Mouse (Mus musculus): ENCODE results near the gene Tln2. TPM values are rescaled to one million over a fixed set of nuclear protein-coding genes. Genes with fewer than 3 reads are reported as not detected.
A peak's percentile ranks its signal among the peaks of the same experiment; 100 is the strongest.

The Tln2 gene
- polyA plus RNA-seq, 1 experiment from 2014 or later = 46.3 TPM

DNA sequence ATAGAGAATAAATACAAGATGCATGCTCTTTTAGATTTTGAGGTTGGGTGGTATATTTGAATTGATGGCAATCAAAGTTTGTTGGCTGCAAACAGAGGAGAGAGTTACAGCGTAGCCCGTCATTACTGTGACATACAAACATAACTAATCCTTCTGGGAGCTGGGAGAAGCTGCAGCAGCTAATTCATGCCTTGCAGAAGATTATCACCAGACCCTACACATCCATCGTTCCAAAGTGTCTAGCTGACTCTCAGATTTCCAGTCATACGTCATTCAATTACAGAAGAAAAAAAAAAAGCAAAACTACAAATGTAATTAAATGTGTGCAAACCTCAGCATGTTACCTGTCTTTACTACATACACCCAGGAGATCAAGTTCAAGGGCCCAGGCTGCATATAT, 372.3 kb downstream of the Tln2 start:
- H3K36me3 ChIP-seq (ENCODE audit: control insufficient read depth, insufficient read depth, low read length) = no peaks in the 10 kb centered on the region
- H3K9ac ChIP-seq (ENCODE audit: low read depth, low read length) = no peak overlapping the region
- DNase-seq (ENCODE audit: low spot score) = peak; percentile 62
- no peak overlapping the region for H3K4me3 ChIP-seq (ENCODE audit: low read depth, low read length)
- H3K27me3 ChIP-seq (replicated peaks; ENCODE audit: control insufficient read depth, insufficient read depth, low read length) = no peaks in the 10 kb centered on the region
- WGBS = 35% methylated on average over 4 of the region's 4 CpGs
- peaks cover 10% of the 10 kb centered on the region for H3K4me1 ChIP-seq (ENCODE audit: control insufficient read depth, insufficient read depth, low read length)
- H3K27ac ChIP-seq (replicated peaks; ENCODE audit: low read depth, low read length) = no peak overlapping the region
- H3K9me3 ChIP-seq (ENCODE audit: control insufficient read depth, low read length) = no peaks in the 10 kb centered on the region
- H3K4me2 ChIP-seq (ENCODE audit: low read depth, low read length) = no peak overlapping the region
- ATAC-seq (ENCODE audit: low read depth) = 0 out of 2 replicates have a peak, but pooled peaks have one; percentile 42

DNA sequence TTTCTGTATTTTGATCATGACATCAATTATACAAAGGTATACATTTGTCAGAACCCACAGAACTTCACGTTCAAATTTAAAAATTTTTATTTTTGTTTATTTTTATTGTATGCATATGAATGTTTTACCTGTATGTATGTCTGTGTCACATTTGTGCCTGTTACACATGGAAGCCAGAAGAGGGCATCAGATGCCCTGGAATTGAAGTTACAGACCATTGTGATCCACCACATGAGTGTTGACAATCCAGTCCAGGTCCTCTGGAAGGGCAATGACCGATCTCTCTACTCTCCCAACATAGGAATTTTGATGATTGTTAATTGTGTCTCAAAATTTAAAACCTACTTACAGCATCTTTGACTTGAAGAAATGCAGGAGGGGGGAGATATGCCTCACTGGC, 374.9 kb downstream of the Tln2 start:
- H3K9me3 ChIP-seq (ENCODE audit: control insufficient read depth, low read length) = no peaks in the 10 kb centered on the region
- no peaks in the 10 kb centered on the region for H3K36me3 ChIP-seq (ENCODE audit: control insufficient read depth, insufficient read depth, low read length)
- no peak overlapping the region for H3K4me3 ChIP-seq (ENCODE audit: low read depth, low read length)
- H3K4me2 ChIP-seq (ENCODE audit: low read depth, low read length) = no peak overlapping the region
- peaks cover 15% of the 10 kb centered on the region for H3K4me1 ChIP-seq (ENCODE audit: control insufficient read depth, insufficient read depth, low read length)
- WGBS = 79% methylated on average over 2 of the region's 2 CpGs
- DNase-seq (ENCODE audit: low spot score) (no peak), ATAC-seq (ENCODE audit: low read depth) (no peak)
- H3K9ac ChIP-seq (ENCODE audit: low read depth, low read length) = no peak overlapping the region
- H3K27me3 ChIP-seq (replicated peaks; ENCODE audit: control insufficient read depth, insufficient read depth, low read length) = no peaks in the 10 kb centered on the region
- no peak overlapping the region for H3K27ac ChIP-seq (replicated peaks; ENCODE audit: low read depth, low read length)

DNA sequence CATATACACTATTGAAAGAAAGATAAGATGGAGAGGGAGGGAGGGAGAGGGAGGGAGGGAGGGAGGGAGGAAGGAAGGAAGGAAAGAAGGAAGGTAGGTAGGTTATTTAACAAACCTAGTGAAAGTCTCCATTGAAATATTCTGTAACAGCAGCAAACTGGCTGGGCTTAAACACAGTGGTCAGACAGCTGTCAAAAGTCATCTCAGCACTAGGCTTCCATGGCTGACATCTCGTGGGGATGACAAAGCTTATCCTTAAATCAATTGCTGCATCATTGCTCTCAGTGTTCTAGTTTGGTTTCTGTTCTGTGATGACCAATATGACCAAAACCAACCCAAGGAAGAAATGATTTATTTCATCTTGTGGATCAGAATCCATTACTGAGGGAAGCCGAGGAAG, 376.0 kb downstream of the Tln2 start:
- no peak for ATAC-seq (ENCODE audit: low read depth)
- no peak overlapping the region for H3K9ac ChIP-seq (ENCODE audit: low read depth, low read length)
- no peak for DNase-seq (ENCODE audit: low spot score)
- no peak overlapping the region for H3K4me3 ChIP-seq (ENCODE audit: low read depth, low read length)
- no peaks in the 10 kb centered on the region for H3K36me3 ChIP-seq (ENCODE audit: control insufficient read depth, insufficient read depth, low read length)
- H3K27me3 ChIP-seq (replicated peaks; ENCODE audit: control insufficient read depth, insufficient read depth, low read length) = no peaks in the 10 kb centered on the region
- H3K4me2 ChIP-seq (ENCODE audit: low read depth, low read length) = no peak overlapping the region
- no peak overlapping the region for H3K27ac ChIP-seq (replicated peaks; ENCODE audit: low read depth, low read length)
- H3K4me1 ChIP-seq (ENCODE audit: control insufficient read depth, insufficient read depth, low read length) = peaks cover 22% of the 10 kb centered on the region
- WGBS = 87% methylated on average over 2 of the region's 2 CpGs
- H3K9me3 ChIP-seq (ENCODE audit: control insufficient read depth, low read length) = no peaks in the 10 kb centered on the region

DNA sequence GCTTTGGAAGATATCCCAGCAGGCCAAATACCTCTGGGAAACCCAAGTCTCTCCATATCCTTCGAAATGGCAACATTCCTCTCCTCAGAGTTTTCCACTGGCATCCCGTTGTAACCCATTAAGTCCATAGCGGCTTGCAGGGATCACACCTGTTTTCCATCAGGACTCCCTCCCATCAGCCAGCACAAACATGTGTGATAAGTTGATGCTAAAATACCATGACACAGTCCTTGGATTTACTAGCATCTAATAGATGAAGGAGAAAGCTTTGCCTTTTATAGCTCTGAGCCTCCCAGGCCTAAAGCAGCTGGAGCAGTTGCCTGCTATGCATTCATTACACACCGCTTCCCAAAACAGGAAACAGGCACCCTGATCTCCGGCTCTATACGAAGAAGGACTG, 377.5 kb downstream of the Tln2 start:
- Histone ChIP-seq H3K4me1 (ENCODE audit: control insufficient read depth, insufficient read depth, low read length) (peaks cover 28% of the 10 kb centered on the region), H3K36me3 (ENCODE audit: control insufficient read depth, insufficient read depth, low read length) (no peaks in the 10 kb centered on the region), H3K9ac (ENCODE audit: low read depth, low read length) (no peak overlapping the region), H3K27ac (replicated peaks; ENCODE audit: low read depth, low read length) (peak overlapping the region; percentile 73), H3K4me3 (ENCODE audit: low read depth, low read length) (no peak overlapping the region), H3K9me3 (ENCODE audit: control insufficient read depth, low read length) (no peaks in the 10 kb centered on the region), H3K4me2 (ENCODE audit: low read depth, low read length) (no peak overlapping the region; the same call in 1 of the 2 replicates), H3K27me3 (replicated peaks; ENCODE audit: control insufficient read depth, insufficient read depth, low read length) (no peaks in the 10 kb centered on the region)
- DNase-seq (ENCODE audit: low spot score) = peak; percentile 90
- peak; percentile 67 for ATAC-seq (ENCODE audit: low read depth)
- WGBS = 25% methylated on average over 6 of the region's 6 CpGs

DNA sequence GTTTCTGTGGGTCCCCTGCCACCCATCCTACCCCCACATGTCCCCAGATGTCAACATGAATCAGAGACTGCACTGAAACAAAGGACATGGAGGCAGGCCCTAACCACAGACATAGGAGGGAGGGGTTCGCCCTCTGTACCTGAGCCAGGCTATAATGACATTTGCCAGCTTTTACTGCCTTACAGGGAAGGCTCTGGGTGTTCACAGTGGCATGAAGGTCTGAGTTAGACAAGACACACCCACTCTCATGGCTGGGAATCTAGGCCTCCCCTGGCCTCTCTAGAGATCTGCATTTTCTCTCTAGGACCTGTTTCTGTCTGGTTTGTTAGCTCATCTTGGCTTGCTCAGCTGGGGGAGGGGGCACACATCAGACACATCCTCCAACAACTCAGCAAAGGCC, 380.8 kb downstream of the Tln2 start:
- no peaks in the 10 kb centered on the region for H3K9me3 ChIP-seq (ENCODE audit: control insufficient read depth, low read length)
- no peaks in the 10 kb centered on the region for H3K27me3 ChIP-seq (replicated peaks; ENCODE audit: control insufficient read depth, insufficient read depth, low read length)
- no peaks in the 10 kb centered on the region for H3K36me3 ChIP-seq (ENCODE audit: control insufficient read depth, insufficient read depth, low read length)
- no peak overlapping the region for H3K9ac ChIP-seq (ENCODE audit: low read depth, low read length)
- peaks cover 43% of the 10 kb centered on the region for H3K4me1 ChIP-seq (ENCODE audit: control insufficient read depth, insufficient read depth, low read length)
- DNase-seq (ENCODE audit: low spot score) (peak; percentile 71), ATAC-seq (ENCODE audit: low read depth) (peak; percentile 56; the same call in 1 of the 2 replicates)
- no peak overlapping the region for H3K4me3 ChIP-seq (ENCODE audit: low read depth, low read length)
- peak overlapping the region; percentile 79 for H3K27ac ChIP-seq (replicated peaks; ENCODE audit: low read depth, low read length)
- WGBS = 54% methylated on average over 1 of the region's 1 CpGs
- no peak overlapping the region for H3K4me2 ChIP-seq (ENCODE audit: low read depth, low read length)

DNA sequence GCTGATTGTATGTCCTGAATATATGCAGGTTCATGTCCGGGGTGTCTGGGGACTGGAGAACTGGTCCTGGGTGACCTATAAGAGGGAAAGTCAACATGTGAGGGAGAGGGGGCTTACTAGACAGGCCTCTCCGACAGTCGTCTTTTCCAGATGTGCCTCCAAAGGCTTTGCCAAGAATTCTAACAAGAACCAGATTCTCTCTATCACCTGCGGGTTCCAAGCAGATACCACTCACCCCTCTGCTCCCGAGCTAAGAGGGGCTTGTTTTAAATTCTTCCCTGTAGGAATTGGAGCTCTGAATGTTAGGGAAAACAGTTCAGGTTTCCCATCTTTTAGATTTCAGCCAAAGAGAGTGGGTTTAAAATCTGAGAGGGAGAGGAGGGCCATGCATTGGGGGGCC, 381.3 kb downstream of the Tln2 start:
- Histone ChIP-seq H3K4me1 (ENCODE audit: control insufficient read depth, insufficient read depth, low read length) (peaks cover 43% of the 10 kb centered on the region), H3K36me3 (ENCODE audit: control insufficient read depth, insufficient read depth, low read length) (no peaks in the 10 kb centered on the region), H3K4me2 (ENCODE audit: low read depth, low read length) (no peak overlapping the region), H3K9me3 (ENCODE audit: control insufficient read depth, low read length) (no peaks in the 10 kb centered on the region), H3K27ac (replicated peaks; ENCODE audit: low read depth, low read length) (peak overlapping the region; percentile 79), H3K4me3 (ENCODE audit: low read depth, low read length) (no peak overlapping the region), H3K9ac (ENCODE audit: low read depth, low read length) (no peak overlapping the region), H3K27me3 (replicated peaks; ENCODE audit: control insufficient read depth, insufficient read depth, low read length) (no peaks in the 10 kb centered on the region)
- peak; percentile 64 for DNase-seq (ENCODE audit: low spot score)
- WGBS = 30% methylated on average over 5 of the region's 5 CpGs
- 0 out of 2 replicates have a peak, but pooled peaks have one; percentile 3 for ATAC-seq (ENCODE audit: low read depth)

DNA sequence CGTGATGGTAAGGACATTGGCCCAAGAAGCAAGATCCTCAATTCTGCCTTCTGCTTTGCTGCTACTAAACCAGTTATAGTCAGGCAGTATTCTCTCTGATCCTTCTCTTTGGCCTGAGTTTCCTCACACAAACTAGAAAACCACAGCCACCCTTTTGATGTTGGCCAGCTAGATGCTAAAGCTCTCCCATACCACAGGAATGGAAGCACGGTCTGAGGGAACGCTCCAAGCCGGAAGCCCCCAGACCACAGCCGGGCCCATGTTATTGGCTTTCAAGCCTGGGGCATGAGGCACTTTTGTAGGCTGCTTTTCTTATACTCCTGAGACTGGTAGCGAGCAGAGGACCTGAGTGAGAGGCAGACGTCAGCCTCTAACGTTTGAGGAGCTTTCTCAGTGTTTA, 383.4 kb downstream of the Tln2 start:
- H3K27me3 ChIP-seq (replicated peaks; ENCODE audit: control insufficient read depth, insufficient read depth, low read length) = no peaks in the 10 kb centered on the region
- DNase-seq (ENCODE audit: low spot score) = peak; percentile 82
- no peak overlapping the region for H3K4me3 ChIP-seq (ENCODE audit: low read depth, low read length)
- H3K9ac ChIP-seq (ENCODE audit: low read depth, low read length) = no peak overlapping the region
- peak overlapping the region; percentile 79 for H3K27ac ChIP-seq (replicated peaks; ENCODE audit: low read depth, low read length)
- peaks cover 29% of the 10 kb centered on the region for H3K4me1 ChIP-seq (ENCODE audit: control insufficient read depth, insufficient read depth, low read length)
- H3K9me3 ChIP-seq (ENCODE audit: control insufficient read depth, low read length) = peaks cover 8% of the 10 kb centered on the region; the same call in 1 of the 2 replicates
- ATAC-seq (ENCODE audit: low read depth) = no peak
- WGBS = 60% methylated on average over 8 of the region's 8 CpGs
- no peaks in the 10 kb centered on the region for H3K36me3 ChIP-seq (ENCODE audit: control insufficient read depth, insufficient read depth, low read length)
- H3K4me2 ChIP-seq (ENCODE audit: low read depth, low read length) = no peak overlapping the region

DNA sequence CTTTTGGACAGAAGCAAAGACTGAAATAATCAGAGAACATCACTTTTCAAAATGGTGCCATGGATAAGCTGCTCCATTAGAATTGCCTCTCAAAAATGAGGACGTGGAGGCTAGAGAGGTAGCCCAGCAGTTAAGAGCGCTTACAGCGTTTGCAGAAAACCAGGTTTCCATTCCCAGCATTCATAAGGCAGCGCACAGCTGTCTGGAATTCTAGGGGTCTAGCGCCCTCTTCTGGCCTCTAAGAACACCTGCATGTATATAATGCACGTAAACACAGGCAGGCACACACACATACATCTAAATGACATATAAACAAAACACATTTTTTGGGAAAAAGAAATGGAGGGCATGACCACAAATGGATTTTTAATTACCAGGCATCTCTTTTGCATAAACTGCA, 385.7 kb downstream of the Tln2 start:
- no peaks in the 10 kb centered on the region for H3K36me3 ChIP-seq (ENCODE audit: control insufficient read depth, insufficient read depth, low read length)
- H3K9me3 ChIP-seq (ENCODE audit: control insufficient read depth, low read length) = peaks cover 10% of the 10 kb centered on the region; the same call in 1 of the 2 replicates
- H3K4me3 ChIP-seq (ENCODE audit: low read depth, low read length) = no peak overlapping the region
- ATAC-seq (ENCODE audit: low read depth) = no peak
- no peak overlapping the region for H3K4me2 ChIP-seq (ENCODE audit: low read depth, low read length)
- 86% methylated on average over 6 of the region's 6 CpGs for WGBS
- DNase-seq (ENCODE audit: low spot score) = no peak
- peaks cover 24% of the 10 kb centered on the region for H3K4me1 ChIP-seq (ENCODE audit: control insufficient read depth, insufficient read depth, low read length)
- H3K27ac ChIP-seq (replicated peaks; ENCODE audit: low read depth, low read length) = no peak overlapping the region
- H3K27me3 ChIP-seq (replicated peaks; ENCODE audit: control insufficient read depth, insufficient read depth, low read length) = no peaks in the 10 kb centered on the region
- no peak overlapping the region for H3K9ac ChIP-seq (ENCODE audit: low read depth, low read length)

DNA sequence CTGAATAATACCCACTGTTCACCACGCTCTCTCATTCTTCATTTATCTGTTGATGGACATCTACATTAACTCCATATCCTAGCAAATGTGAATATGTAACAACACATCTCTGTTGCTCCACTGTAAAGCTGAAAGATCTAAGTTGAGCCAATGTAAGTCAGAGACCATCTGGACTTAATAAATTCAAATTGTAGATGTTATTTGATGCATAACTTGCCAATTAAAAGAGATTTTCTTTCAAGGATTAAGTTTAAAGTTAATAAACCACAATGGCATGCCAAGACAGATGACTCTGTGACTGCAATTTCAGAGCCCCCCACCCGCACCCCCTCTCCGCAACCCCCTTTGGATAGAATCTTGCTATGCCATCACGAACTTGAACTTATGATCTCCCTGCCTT, 386.3 kb downstream of the Tln2 start:
- peak; percentile 48; the same call in 1 of the 2 replicates for ATAC-seq (ENCODE audit: low read depth)
- no peak overlapping the region for H3K4me3 ChIP-seq (ENCODE audit: low read depth, low read length)
- 42% methylated on average over 4 of the region's 4 CpGs for WGBS
- DNase-seq (ENCODE audit: low spot score) = peak; percentile 64
- no peak overlapping the region for H3K9ac ChIP-seq (ENCODE audit: low read depth, low read length)
- H3K27ac ChIP-seq (replicated peaks; ENCODE audit: low read depth, low read length) = no peak overlapping the region
- no peaks in the 10 kb centered on the region for H3K27me3 ChIP-seq (replicated peaks; ENCODE audit: control insufficient read depth, insufficient read depth, low read length)
- peaks cover 20% of the 10 kb centered on the region for H3K4me1 ChIP-seq (ENCODE audit: control insufficient read depth, insufficient read depth, low read length)
- H3K36me3 ChIP-seq (ENCODE audit: control insufficient read depth, insufficient read depth, low read length) = no peaks in the 10 kb centered on the region
- H3K9me3 ChIP-seq (ENCODE audit: control insufficient read depth, low read length) = peaks cover 10% of the 10 kb centered on the region; the same call in 1 of the 2 replicates
- no peak overlapping the region for H3K4me2 ChIP-seq (ENCODE audit: low read depth, low read length)
